Mouse (Mus musculus) regulatory T cell (primary cell): ENCODE data around the gene Chmp1a.

ENCODE experiments used
- in situ Hi-C: fragments of 300-600 bp; cut with MboI, MseI; formaldehyde crosslinking; loops from one replicate; pipeline ENCODE4 v1.15.1; 2025; ENCODE audit warnings: high pct_unique_total_duplicates

Gene Chmp1a

GRCm38 (mm10) chr8:123157888-123158465, 54.6 kb downstream of the Chmp1a start, which contains the start of gene Sult5a1:
Gene Sult5a1, minus strand, starts transcription at chr8:123158315.
- in situ Hi-C loops: no loop called here

DNA sequence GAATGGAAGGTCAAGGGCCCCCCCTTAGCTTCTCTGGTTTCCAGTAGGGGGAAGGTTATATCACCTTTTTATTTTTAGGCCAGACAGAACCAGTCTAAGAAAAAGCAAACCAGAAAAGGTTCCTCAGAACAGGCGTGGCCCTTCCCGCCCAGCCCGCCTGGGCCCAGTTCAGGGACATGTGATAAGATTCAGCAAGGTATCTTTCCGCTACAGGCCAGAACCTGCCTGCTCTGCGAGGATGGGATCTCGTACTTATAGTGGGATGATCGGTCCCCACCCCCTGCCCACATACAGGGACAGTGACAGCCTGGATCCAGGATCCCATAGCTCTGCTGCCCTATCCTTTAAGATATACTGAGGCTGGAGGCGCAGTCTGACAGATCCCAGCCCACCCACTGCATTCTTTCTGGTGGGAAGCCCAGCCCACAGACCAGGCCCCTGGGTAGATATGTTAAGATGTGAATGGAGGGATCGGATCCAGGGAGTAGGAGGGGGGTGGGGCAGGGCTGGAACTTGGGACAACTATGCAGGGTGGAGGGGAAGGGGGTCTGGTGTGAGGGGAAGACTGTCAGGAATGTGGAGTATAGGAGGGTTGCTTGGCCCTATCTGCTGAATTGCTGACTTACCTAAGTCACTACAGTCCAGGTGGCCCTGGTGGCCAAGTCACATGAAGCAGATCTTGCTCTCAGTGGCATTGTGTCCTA, 56.3 kb downstream of the Chmp1a start:
- in situ Hi-C loops: no loop called here

- in situ Hi-C loops: no loop called here
These were observed 57.4 kb downstream of the Chmp1a start for GRCm38 (mm10) chr8:123155177-123155576.
